Mouse (Mus musculus) CH12.LX (cell line): ENCODE data around the gene Cacng4. TPM values are rescaled to one million over a fixed set of nuclear protein-coding genes. Genes with fewer than 3 reads are reported as not detected.

Source experiments
- DNase-seq: peaks from one replicate; pipeline ENCODE4 v3.0.0-alpha.2; 2013; ENCODE audit errors: extremely low read depth
- H3K27ac ChIP-seq: 2 replicates; pipeline ENCODE4 v1.5.1; 2012; ENCODE audit warnings: low read depth, mild to moderate bottlenecking, control low read depth, moderate library complexity; ENCODE audit not compliant: insufficient read depth
- H3K27me3 ChIP-seq: replicated peaks from 2 replicates; pipeline ENCODE3; 2012; ENCODE audit warnings: inconsistent platforms
- H3K36me3 ChIP-seq, 2 experiments: replicated peaks in 1 of 2; 2 replicates each; pipeline versions ENCODE3 to v1.6.1; 2012; ENCODE audit warnings: inconsistent platforms in 1 of 2, low read length in 1 of 2, mild to moderate bottlenecking in 1 of 2, mixed read lengths in 1 of 2, moderate library complexity in 1 of 2; ENCODE audit not compliant: control insufficient read depth in 1 of 2, insufficient read depth in 1 of 2
- H3K4me1 ChIP-seq, 2 experiments: 2 replicates each; pipeline ENCODE4 v1.6.1; 2012; ENCODE audit warnings: inconsistent platforms in 1 of 2, moderate library complexity in 1 of 2; ENCODE audit not compliant: insufficient read depth in 2 of 2, control insufficient read depth in 1 of 2
- H3K4me2 ChIP-seq: 2 replicates; pipeline ENCODE4 v1.6.1; 2012; ENCODE audit warnings: low read depth, mild to moderate bottlenecking, control low read depth; ENCODE audit not compliant: poor library complexity, insufficient read depth, severe bottlenecking
- H3K4me3 ChIP-seq, 3 experiments: fragments of 150-350 bp in 1 of 3; sonication (generic) in 1 of 3; replicated peaks in 1 of 3; 2 replicates each; pipeline versions ENCODE3 to v1.5.1; 2011 to 2012; ENCODE audit warnings: low read depth in 2 of 3, low read length in 2 of 3, mild to moderate bottlenecking in 2 of 3, moderate library complexity in 2 of 3, control low read depth in 1 of 3, improper control_type of control experiment in 1 of 3, inconsistent platforms in 1 of 3, mixed read lengths in 1 of 3; ENCODE audit not compliant: poor library complexity in 1 of 3
- H3K79me2 ChIP-seq: replicated peaks from 2 replicates; pipeline ENCODE4 v1.6.1; 2012; ENCODE audit warnings: mild to moderate bottlenecking, moderate library complexity; ENCODE audit not compliant: control insufficient read depth, poor library complexity, insufficient read depth, severe bottlenecking; ENCODE audit errors: extremely low read depth
- H3K9ac ChIP-seq: 2 replicates; pipeline ENCODE4 v1.6.1; 2012; ENCODE audit warnings: low read depth, mild to moderate bottlenecking, control low read depth, moderate library complexity; ENCODE audit not compliant: insufficient read depth
- H3K9me3 ChIP-seq: replicated peaks from 2 replicates; pipeline ENCODE3; 2012; ENCODE audit warnings: low read length, inconsistent platforms, mixed read lengths
- CHD1 ChIP-seq: IDR thresholded peaks from 2 replicates; pipeline ENCODE4 v1.6.1; 2012; ENCODE audit warnings: low read depth, low read length, improper control_type of control experiment, inconsistent platforms
- CTCF ChIP-seq, 2 experiments: IDR thresholded peaks in 1 of 2; conservative IDR thresholded peaks in 1 of 2; 2 replicates each; pipeline ENCODE4 v1.5.1; 2011 to 2012; ENCODE audit warnings: low read depth in 2 of 2, low read length in 2 of 2, improper control_type of control experiment in 1 of 2, inconsistent platforms in 1 of 2, mild to moderate bottlenecking in 1 of 2, moderate library complexity in 1 of 2
- E2F4 ChIP-seq: IDR thresholded peaks from 2 replicates; pipeline ENCODE4 v1.6.1; 2011; ENCODE audit warnings: low read depth, low read length, improper control_type of control experiment; ENCODE audit not compliant: insufficient replicate concordance
- ELF1 ChIP-seq: IDR thresholded peaks from 2 replicates; pipeline ENCODE4 v1.6.1; 2014; ENCODE audit warnings: low read depth, mild to moderate bottlenecking, inconsistent platforms, low read length, improper control_type of control experiment
- HCFC1 ChIP-seq: IDR thresholded peaks from 2 replicates; pipeline ENCODE4 v1.6.1; 2012; ENCODE audit warnings: low read depth, mild to moderate bottlenecking, inconsistent platforms, low read length, improper control_type of control experiment
- JUND ChIP-seq: conservative IDR thresholded peaks from 2 replicates; pipeline ENCODE4 v1.6.1; 2011; ENCODE audit warnings: low read depth, low read length, improper control_type of control experiment
- MAFK ChIP-seq: IDR thresholded peaks from 2 replicates; pipeline ENCODE4 v1.6.1; 2011; ENCODE audit warnings: low read length, improper control_type of control experiment; ENCODE audit not compliant: insufficient replicate concordance
- MAZ ChIP-seq: IDR thresholded peaks from 2 replicates; pipeline ENCODE4 v1.6.1; 2012; ENCODE audit warnings: low read depth, mild to moderate bottlenecking, inconsistent platforms, low read length, improper control_type of control experiment, moderate library complexity
- MEF2A ChIP-seq: IDR thresholded peaks from 2 replicates; pipeline ENCODE4 v1.6.1; 2014; ENCODE audit warnings: low read depth, mild to moderate bottlenecking, inconsistent platforms, low read length, improper control_type of control experiment, borderline replicate concordance
- NELFE ChIP-seq: IDR thresholded peaks from 2 replicates; pipeline ENCODE4 v1.6.1; 2011; ENCODE audit warnings: low read depth, low read length, improper control_type of control experiment
- PAX5 ChIP-seq: IDR thresholded peaks from 2 replicates; pipeline ENCODE4 v1.6.1; 2012; ENCODE audit warnings: low read length, inconsistent platforms, mixed read lengths
- POLR2A ChIP-seq: IDR thresholded peaks from 2 replicates; pipeline ENCODE4 v1.6.1; 2011; ENCODE audit warnings: low read depth, mild to moderate bottlenecking, improper control_type of control experiment, low read length
- POLR2AphosphoS2 ChIP-seq: IDR thresholded peaks from 2 replicates; pipeline ENCODE4 v1.6.1; 2011; ENCODE audit warnings: low read depth, low read length, improper control_type of control experiment
- SIN3A ChIP-seq: IDR thresholded peaks from 2 replicates; pipeline ENCODE4 v1.6.1; 2012; ENCODE audit warnings: low read length, improper control_type of control experiment, inconsistent platforms
- TBP ChIP-seq: conservative IDR thresholded peaks from 2 replicates; pipeline ENCODE4 v1.6.1; 2011; ENCODE audit warnings: low read depth, low read length, improper control_type of control experiment
- ZKSCAN1 ChIP-seq: IDR thresholded peaks from 2 replicates; pipeline ENCODE4 v1.6.1; 2012; ENCODE audit warnings: low read depth, inconsistent platforms, low read length, improper control_type of control experiment, borderline replicate concordance
- ZNF384 ChIP-seq: IDR thresholded peaks from 2 replicates; pipeline ENCODE4 v1.6.1; 2012; ENCODE audit warnings: low read depth, low read length, improper control_type of control experiment, inconsistent platforms
- dilution Hi-C: fragments of 300-500 bp; cut with MboI; formaldehyde crosslinking; loops from 2 replicates; pipeline ENCODE4 v1.14.3; 2020; ENCODE audit warnings: low sequenced_read_pairs; ENCODE audit not compliant: extremely low pct_unique_long_range_greater_than_20kb, extremely low pct_ligation_motif_present
- in situ Hi-C: fragments of 300-500 bp; cut with MboI; formaldehyde crosslinking; loops from 3 replicates; pipeline ENCODE4 v1.14.3; 2019; ENCODE audit warnings: low sequenced_read_pairs, low pct_ligation_motif_present, low pct_unique_long_range_greater_than_20kb, mixed read lengths
- polyA plus RNA-seq: library from polyadenylated mRNA; unstranded; fragments of >175 nt; gene quantifications from 2 replicates; pipeline ENCODE4 v1.2.1, GENCODE M21; 2012; ENCODE audit warnings: low read depth; ENCODE audit not compliant: insufficient read length
- total RNA-seq, 2 experiments: library from RNA; depleted of rRNA; stranded (reverse); fragments of 300-350 nt in 1 of 2; fragments of >200 nt in 1 of 2; gene quantifications; 2 replicates each; pipeline ENCODE4 v1.2.3; 2012 to 2014

Cacng4 gene
- total and polyA plus RNA-seq, 3 experiments: not detected

DNA sequence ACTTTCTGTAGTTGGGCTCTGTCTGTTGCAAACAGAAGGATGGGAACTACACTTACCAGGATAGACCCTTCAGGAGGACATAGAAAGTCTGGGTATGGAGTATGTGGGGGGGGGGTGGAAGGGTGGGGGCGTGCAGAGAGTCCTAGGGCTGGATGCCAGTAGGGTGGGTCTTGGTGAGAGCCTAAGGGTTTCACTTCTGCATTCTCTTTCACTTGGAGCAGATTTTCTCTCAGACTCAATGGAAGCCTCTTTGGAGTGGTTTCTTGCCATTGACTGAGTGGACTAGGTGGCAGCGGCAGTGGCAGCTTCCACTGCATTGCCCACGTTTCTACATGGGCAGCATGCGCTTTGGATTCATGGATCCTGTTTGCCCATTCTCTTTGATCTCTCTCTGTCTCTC lies 94.4 kb downstream of the Cacng4 start:
- H3K4me2 ChIP-seq: no peak overlapping the region
- H3K27me3 ChIP-seq: no peaks in the 10 kb centered on the region
- peaks cover 5 to 14% of the 10 kb centered on the region in 2 experiments; a peak in 2 of 4 replicates for H3K4me1 ChIP-seq
- H3K4me3 ChIP-seq: no peak overlapping the region
- H3K9me3 ChIP-seq: peaks cover 4% of the 10 kb centered on the region
- H3K36me3 ChIP-seq: no peaks in the 10 kb centered on the region
- dilution Hi-C loops (no loop called here), in situ Hi-C loops (no loop called here)
- no peak overlapping the region for H3K9ac ChIP-seq
- no peak for DNase-seq
- TF ChIP-seq CTCF (conservative IDR thresholded peaks at IDR 0.05 in 1 of 2, IDR thresholded peaks at IDR 0.05 in 1 of 2; ENCODE audit: low read depth in 2 of 2, low read length in 2 of 2) (no peak), CHD1 (no peak), NELFE (no peak), POLR2AphosphoS2 (no peak), MEF2A (no peak)
- H3K79me2 ChIP-seq: no peaks in the 10 kb centered on the region
- no peak overlapping the region for H3K27ac ChIP-seq

GRCm38 (mm10) chr11:107693338-107693737 lies 101.0 kb downstream of the Cacng4 start:
- no peak for TF ChIP-seq PAX5
- peak; percentile 81 for TF ChIP-seq MAFK
- no peak for TF ChIP-seq E2F4
- Histone ChIP-seq H3K9ac (no peak overlapping the region), H3K9me3 (peaks cover 4% of the 10 kb centered on the region), H3K27ac (no peak overlapping the region), H3K4me3 (no peak overlapping the region), H3K36me3 (peaks cover 6 to 7% of the 10 kb centered on the region in 2 experiments), H3K4me1 (peaks cover 3 to 12% of the 10 kb centered on the region in 2 experiments; a peak in 3 of 4 replicates), H3K27me3 (no peaks in the 10 kb centered on the region), H3K79me2 (no peaks in the 10 kb centered on the region), H3K4me2 (no peak overlapping the region)
- dilution Hi-C loops: no loop called here
- in situ Hi-C loops: no loop called here
- DNase-seq: no peak

DNA sequence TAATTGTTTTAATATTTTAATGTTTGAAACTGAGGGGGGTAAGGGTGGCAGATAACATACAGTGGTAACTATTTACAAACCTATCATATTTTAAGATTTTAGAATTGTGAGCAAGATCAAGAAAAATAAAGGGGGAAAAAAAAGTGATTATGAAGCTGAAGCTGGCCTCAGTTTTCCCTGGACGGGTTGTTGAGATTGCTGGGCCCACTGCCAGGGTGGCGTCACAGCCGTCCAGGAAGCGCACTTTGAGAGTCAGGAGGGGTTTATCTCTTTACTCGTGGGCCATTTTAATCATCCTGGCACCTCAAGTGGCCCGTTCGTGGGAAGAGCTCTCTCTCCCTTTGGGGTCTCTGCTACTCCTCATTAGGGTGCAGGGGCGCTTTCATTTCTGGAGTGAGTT lies 102.8 kb downstream of the Cacng4 start:
- dilution Hi-C loops: no loop called here
- no peak for TF ChIP-seq TBP
- TF ChIP-seq JUND: no peak
- TF ChIP-seq HCFC1: no peak
- TF ChIP-seq ZKSCAN1: no peak
- TF ChIP-seq ZNF384: no peak
- no peak for TF ChIP-seq MAZ
- TF ChIP-seq ELF1: no peak
- no peak for TF ChIP-seq SIN3A
- TF ChIP-seq POLR2A: no peak
- TF ChIP-seq CTCF (conservative IDR thresholded peaks at IDR 0.05 in 1 of 2, IDR thresholded peaks at IDR 0.05 in 1 of 2; ENCODE audit: low read depth in 2 of 2, low read length in 2 of 2): no peak
- Histone ChIP-seq H3K27ac (no peak overlapping the region), H3K4me1 (peaks cover 3 to 12% of the 10 kb centered on the region in 2 experiments; a peak in 3 of 4 replicates), H3K4me2 (no peak overlapping the region), H3K9ac (no peak overlapping the region), H3K9me3 (no peaks in the 10 kb centered on the region), H3K36me3 (peaks cover 13 to 17% of the 10 kb centered on the region in 2 experiments), H3K4me3 (no peak overlapping the region), H3K27me3 (no peaks in the 10 kb centered on the region), H3K79me2 (no peaks in the 10 kb centered on the region)
- no peak for DNase-seq
- in situ Hi-C loops: no loop called here
